Mouse (Mus musculus) left cerebral cortex, postnatal 25 days (tissue): ENCODE results near the gene Ascl2. TPM values are rescaled to one million over a fixed set of nuclear protein-coding genes. Genes with fewer than 3 reads are reported as not detected.
A peak's percentile ranks its signal among the peaks of the same experiment; 100 is the strongest.

Experiments
- DNase-seq, 2 experiments: peaks; one replicate each; pipeline ENCODE4 v3.0.0; 2022; ENCODE audit warnings: low spot score in 2 of 2, mixed read lengths in 1 of 2
- intact Hi-C: fragments of 180-260 bp; cut with DNase I; formaldehyde crosslinking; loops from one replicate; pipeline ENCODE4 v1.15.1; 2025
- total RNA-seq, 2 experiments: library from RNA; stranded (reverse); gene quantifications; 2 replicates each; pipeline ENCODE4 v1.2.3; 2021

The Ascl2 gene
- total RNA-seq, 2 experiments from 2014 or later = not detected

GRCm38 (mm10) chr7:143005344-143006096 lies 36.5 kb upstream of the Ascl2 start:
- DNase-seq = no peak
- intact Hi-C loops = loop anchor here (5.0 kb wide), 1 partner anchor 132 kb away; no protein-coding TSS in a partner anchor

DNA sequence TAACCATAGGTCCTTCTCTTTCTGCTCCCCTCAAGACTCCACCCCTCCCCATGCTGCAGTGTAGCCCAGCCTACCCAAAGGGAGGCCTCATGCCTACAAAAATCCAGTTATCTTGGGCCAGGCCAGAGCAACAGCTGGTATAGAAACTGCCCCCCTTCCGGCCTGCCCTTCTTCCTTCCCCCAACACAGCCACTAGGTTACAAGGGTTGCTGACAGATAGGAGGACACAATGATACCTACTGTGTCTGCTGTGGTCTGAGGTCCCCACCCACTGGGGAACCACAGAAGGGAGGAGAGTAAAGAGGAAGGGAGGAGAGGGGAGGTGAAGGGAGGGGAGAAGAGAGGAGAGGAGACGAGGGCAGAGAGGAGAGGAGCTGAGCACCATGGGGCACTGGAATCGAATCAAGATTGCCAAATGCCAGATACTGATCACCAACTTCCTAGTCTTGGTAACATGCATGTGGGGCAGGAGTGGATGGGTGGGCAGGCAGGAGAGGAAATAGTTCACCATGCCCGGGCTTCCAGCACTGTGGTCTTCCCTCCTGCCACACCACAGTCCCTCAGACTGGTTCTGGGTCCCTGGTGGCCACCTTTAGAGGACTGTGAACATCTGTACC lies 35.8 kb upstream of the Ascl2 start, which contains the start of gene Tspan32:
TSS of gene Tspan32 (plus strand) at position 320 of the 617 bp plus-strand sequence.
- intact Hi-C loops = loop anchor here (5.0 kb wide), 2 partner anchors 108 to 132 kb away; no protein-coding TSS in a partner anchor
- no peak for DNase-seq

DNA sequence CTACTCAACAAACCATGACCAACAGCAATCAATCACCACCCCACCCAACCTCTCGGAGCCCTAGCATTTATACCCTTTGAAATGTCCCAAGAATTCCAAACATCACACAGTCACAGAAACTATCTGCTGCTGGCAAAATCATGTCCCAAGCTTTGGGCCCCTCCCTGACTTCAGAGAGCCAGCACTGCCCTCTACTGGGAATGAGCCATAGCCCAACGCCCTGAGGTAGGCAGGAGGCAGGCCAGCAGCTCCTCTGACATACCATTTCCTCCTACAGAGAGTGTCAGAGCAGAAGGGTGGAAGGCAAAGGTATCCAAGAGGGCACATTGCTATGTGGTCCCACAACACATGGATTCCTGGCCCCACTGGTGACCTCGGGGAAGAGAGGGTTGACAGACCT lies 33.6 kb upstream of the Ascl2 start:
- intact Hi-C loops = loop anchor here (5.0 kb wide), 1 partner anchor 105 kb away; no protein-coding TSS in a partner anchor
- no peak for DNase-seq

- DNase-seq = no peak
- intact Hi-C loops = no loop called here
Measured at GRCm38 (mm10) chr7:142997403-142998150, 28.5 kb upstream of the Ascl2 start.

- intact Hi-C loops = no loop called here
Measured at GRCm38 (mm10) chr7:142996998-142997397, 27.9 kb upstream of the Ascl2 start.

GRCm38 (mm10) chr7:142995630-142996338 lies 26.7 kb upstream of the Ascl2 start:
- intact Hi-C loops = no loop called here

More at GRCm38 (mm10) chr7:142996998-142997397, 27.9 kb upstream of the Ascl2 start:
- no peak for DNase-seq

GRCm38 (mm10) chr7:142995004-142995403 lies 25.9 kb upstream of the Ascl2 start:
- intact Hi-C loops = no loop called here

More at GRCm38 (mm10) chr7:142995630-142996338, 26.7 kb upstream of the Ascl2 start:
- DNase-seq = no peak

GRCm38 (mm10) chr7:142987718-142988117 lies 18.7 kb upstream of the Ascl2 start:
- no peak for DNase-seq
- intact Hi-C loops = no loop called here

More at GRCm38 (mm10) chr7:142995004-142995403, 25.9 kb upstream of the Ascl2 start:
- DNase-seq = no peak

- DNase-seq = no peak
- intact Hi-C loops = no loop called here
Measured at GRCm38 (mm10) chr7:142985146-142985545, 16.1 kb upstream of the Ascl2 start.

- intact Hi-C loops = no loop called here
- no peak for DNase-seq
Measured at GRCm38 (mm10) chr7:142981908-142982307, 12.8 kb upstream of the Ascl2 start.

DNA sequence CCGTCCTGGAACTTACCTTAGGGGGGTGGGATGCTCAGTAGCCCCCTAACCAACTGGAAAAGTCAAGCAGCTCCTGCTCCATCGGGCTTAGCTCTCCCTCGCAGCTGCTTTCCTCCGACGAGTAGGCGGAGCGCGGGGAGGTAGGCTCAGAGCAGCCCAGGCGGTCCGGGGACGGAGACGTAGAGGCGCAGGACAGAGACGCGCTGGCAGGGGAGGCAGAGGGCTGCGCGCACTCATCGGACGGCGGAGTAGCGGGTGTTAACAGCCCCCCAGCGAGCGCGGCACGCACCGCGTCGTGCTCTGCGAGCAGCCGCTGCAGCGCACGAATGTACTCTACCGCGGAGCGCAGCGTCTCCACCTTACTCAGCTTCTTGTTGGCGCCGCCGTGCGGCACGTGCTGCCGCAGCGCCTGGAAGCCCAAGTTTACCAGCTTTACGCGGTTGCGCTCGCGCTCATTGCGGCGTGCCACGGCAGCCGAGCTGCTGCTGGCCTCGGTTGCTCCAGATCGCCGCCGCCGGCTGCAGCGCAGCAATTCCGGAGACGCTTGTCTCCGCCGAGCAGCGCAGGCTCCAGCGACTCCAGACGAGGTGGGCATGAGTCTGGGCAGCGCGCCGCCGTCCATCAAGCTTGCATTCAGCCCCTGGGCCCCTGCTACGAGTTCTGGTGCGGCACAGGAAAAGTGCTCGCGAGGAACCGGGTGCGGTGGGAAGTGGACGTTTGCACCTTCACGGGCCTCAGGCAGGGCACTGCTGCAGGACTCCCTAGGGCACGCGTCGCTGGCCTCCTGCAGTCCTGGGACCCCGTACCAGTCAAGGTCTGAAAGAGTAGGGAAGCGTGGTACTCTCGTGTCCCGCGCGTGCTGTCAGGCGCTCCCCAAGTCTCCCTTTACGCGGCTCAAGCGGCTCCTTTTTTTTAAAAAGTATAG lies 918 bp downstream of the Ascl2 start:
- peak; percentile 74 to 75 for DNase-seq
- intact Hi-C loops = no loop called here

GRCm38 (mm10) chr7:142967414-142967883 lies 1.6 kb downstream of the Ascl2 start:
- intact Hi-C loops = no loop called here
- DNase-seq = peak in 1 of 2 experiments; percentile 9

DNA sequence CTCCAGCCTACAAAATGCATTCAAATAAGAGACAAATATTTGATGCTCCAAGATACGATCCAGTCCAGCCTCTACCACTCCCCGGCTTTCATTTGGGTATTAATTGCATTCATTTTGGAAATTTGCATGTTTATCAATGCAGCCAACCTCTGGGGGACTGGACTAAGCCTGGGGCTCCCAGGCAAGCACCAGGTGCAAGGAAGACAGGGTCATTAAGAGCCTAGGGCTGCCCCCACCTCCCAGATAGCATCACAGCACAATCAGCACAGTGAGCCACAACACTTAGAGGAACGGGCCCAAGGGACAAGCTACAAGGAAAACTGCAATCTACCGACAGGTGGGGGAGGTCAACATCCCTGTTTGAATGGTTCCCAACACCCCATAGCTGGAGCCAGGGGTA lies 9.3 kb downstream of the Ascl2 start:
- DNase-seq = no peak
- intact Hi-C loops = no loop called here

- no peak for DNase-seq
- intact Hi-C loops = no loop called here
Measured at GRCm38 (mm10) chr7:142958817-142959216, 10.2 kb downstream of the Ascl2 start.

- no peak for DNase-seq
- intact Hi-C loops = no loop called here
Measured at GRCm38 (mm10) chr7:142956018-142956417, 13.0 kb downstream of the Ascl2 start.

- intact Hi-C loops = no loop called here
- DNase-seq = no peak
Measured at GRCm38 (mm10) chr7:142949568-142949967, 19.5 kb downstream of the Ascl2 start.

GRCm38 (mm10) chr7:142937631-142938030 lies 31.4 kb downstream of the Ascl2 start:
- intact Hi-C loops = no loop called here
- no peak for DNase-seq

GRCm38 (mm10) chr7:142935708-142936107 lies 33.4 kb downstream of the Ascl2 start:
- no peak for DNase-seq
- intact Hi-C loops = no loop called here
